Mouse (Mus musculus): ENCODE measurements around the gene Gm973.

GRCm38 (mm10) chr1:59607071-59607470 is 91.0 kb downstream of the Gm973 start:
- no peak for TF ChIP-seq ZC3H11A (IDR thresholded peaks at IDR 0.05; ENCODE audit: low read depth, low read length)
- no peak for TF ChIP-seq CHD1 (IDR thresholded peaks at IDR 0.05; ENCODE audit: low read depth, low read length)

Measured in MEL (cell line).